Mouse (Mus musculus) kidney, adult 2 months (tissue): ENCODE results near the gene Ccdc42.

Experiments used
- CTCF ChIP-seq: fragments of 200-500 bp; conservative IDR thresholded peaks from 2 replicates; pipeline ENCODE4 v1.5.1; 2011; ENCODE audit warnings: low read depth, mild to moderate bottlenecking, control low read depth, low read length, moderate library complexity, mixed read lengths; ENCODE audit not compliant: insufficient read depth, insufficient read length
- POLR2A ChIP-seq: fragments of 200-500 bp; IDR thresholded peaks from one replicate; pipeline ENCODE4 v1.6.1; 2011; ENCODE audit warnings: low read depth, low read length, control low read depth

- no peak for TF ChIP-seq POLR2A
- TF ChIP-seq CTCF = no peak
These were observed 36.5 kb upstream of the Ccdc42 start for GRCm38 (mm10) chr11:68550358-68550757.
